Mouse (Mus musculus): ENCODE data around the gene Pcgf6. TPM values are rescaled to one million over a fixed set of nuclear protein-coding genes. Genes with fewer than 3 reads are reported as not detected.
A peak's percentile ranks its signal among the peaks of the same experiment; 100 is the strongest.
"Not testable (repeated sequence)": the region's sequence is repeated elsewhere in the genome, so short reads cannot be mapped to it uniquely, and the experiment has no call there.

Gene Pcgf6
- polyA plus RNA-seq, 1 experiment from 2014 or later, result 31.0 TPM

DNA sequence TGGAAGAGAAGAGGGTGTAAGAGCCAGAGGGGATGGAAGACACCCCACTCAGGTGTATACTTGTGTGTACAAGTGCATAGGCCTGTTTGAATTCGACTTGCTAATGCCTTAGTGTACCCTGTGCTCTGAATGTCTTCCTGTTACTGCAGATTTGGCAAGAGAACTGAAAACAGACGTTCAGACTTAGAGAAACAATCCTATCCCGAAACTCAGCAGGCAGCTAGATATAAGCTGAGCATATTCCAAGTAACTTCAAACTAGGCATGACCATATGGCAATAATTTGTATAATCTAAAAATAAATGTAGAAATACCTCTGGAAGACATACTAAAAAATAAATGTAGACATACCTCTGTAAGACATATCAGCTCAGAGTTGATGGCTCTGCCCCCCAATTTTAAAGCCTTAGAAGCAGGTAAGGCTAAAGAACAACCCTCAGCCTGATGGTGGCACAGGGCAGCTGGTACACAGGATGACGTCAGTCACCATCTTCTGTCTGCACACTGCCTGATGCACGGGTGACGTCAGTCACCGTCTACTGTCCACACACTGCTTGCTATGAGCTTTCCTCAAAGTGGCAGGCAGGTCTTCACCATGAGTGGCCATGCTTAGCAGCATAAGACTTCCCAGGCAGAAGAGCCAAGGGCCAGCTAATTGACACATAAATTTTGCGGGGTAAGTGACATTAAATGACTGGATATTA, 52.4 kb downstream of the Pcgf6 start:
- no peak overlapping the region for H3K4me2 ChIP-seq (ENCODE audit: low read depth)
- WGBS, result 84% methylated on average over 8 of the region's 8 CpGs
- ATAC-seq (ENCODE audit: insufficient read depth, low FRiP score, low TSS enrichment) (no peak), DNase-seq (ENCODE audit: low spot score) (no peak)
- no peaks in the 10 kb centered on the region for H3K4me1 ChIP-seq (ENCODE audit: control insufficient read depth, insufficient read depth, low read length)
- H3K36me3 ChIP-seq (ENCODE audit: control insufficient read depth, insufficient read depth, low read length), result no peaks in the 10 kb centered on the region
- no peak overlapping the region for H3K9ac ChIP-seq (ENCODE audit: low read length)
- H3K4me3 ChIP-seq (ENCODE audit: low read depth, low read length), result no peak overlapping the region
- H3K9me3 ChIP-seq (ENCODE audit: control insufficient read depth, low read length), result no peaks in the 10 kb centered on the region
- no peaks in the 10 kb centered on the region for H3K27me3 ChIP-seq (ENCODE audit: control insufficient read depth, insufficient read depth, low read length)
- H3K27ac ChIP-seq (ENCODE audit: low read depth, low read length), result no peak overlapping the region

DNA sequence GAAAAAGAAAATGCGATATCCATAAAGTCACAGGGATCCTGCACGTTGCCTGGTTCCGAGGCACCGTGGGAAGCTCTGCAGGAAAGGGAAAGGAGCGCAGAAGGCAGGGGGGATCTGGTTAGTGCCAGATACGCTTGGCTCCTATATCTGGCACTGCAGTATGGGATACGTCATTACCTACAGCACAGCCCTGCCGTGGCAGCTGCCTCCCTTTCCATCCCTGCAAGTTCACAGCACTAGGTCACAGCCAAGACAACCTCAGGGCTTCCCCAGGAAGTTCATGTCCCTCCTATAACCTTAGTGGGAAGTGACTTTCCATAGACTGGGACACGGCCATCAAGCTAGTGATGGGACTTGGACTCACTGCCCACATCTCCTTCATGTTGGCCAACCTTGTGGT, 54.6 kb downstream of the Pcgf6 start:
- Histone ChIP-seq H3K9me3 (ENCODE audit: control insufficient read depth, low read length) (no peaks in the 10 kb centered on the region), H3K27me3 (ENCODE audit: control insufficient read depth, insufficient read depth, low read length) (no peaks in the 10 kb centered on the region), H3K27ac (ENCODE audit: low read depth, low read length) (no peak overlapping the region), H3K9ac (ENCODE audit: low read length) (no peak overlapping the region), H3K36me3 (ENCODE audit: control insufficient read depth, insufficient read depth, low read length) (no peaks in the 10 kb centered on the region), H3K4me1 (ENCODE audit: control insufficient read depth, insufficient read depth, low read length) (no peaks in the 10 kb centered on the region), H3K4me2 (ENCODE audit: low read depth) (no peak overlapping the region), H3K4me3 (ENCODE audit: low read depth, low read length) (no peak overlapping the region)
- DNase-seq (ENCODE audit: low spot score), result no peak
- 89% methylated on average over 9 of the region's 9 CpGs for WGBS
- no peak for ATAC-seq (ENCODE audit: insufficient read depth, low FRiP score, low TSS enrichment)

DNA sequence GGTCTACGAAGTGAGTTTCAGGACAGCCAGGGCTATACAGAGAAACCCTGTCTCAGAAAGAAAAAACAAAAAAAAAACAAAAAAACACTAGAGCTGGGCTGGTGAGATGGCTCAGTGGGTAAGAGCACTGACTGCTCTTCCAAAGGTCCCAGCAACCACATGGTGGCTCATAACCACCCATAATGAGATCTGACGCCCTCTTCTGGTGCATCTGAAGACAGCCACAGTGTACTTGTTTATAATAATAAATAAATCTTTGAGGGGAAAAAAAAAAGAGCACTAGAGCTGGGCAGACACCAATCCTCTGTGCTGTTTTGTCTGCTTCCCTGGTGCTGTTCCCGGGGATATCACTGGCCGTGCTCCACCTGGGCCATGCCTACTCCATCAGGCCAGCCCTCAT, 58.4 kb downstream of the Pcgf6 start:
- not testable (repeated sequence) for H3K4me1 ChIP-seq (ENCODE audit: control insufficient read depth, insufficient read depth, low read length); ATAC-seq (ENCODE audit: insufficient read depth, low FRiP score, low TSS enrichment); H3K4me2 ChIP-seq (ENCODE audit: low read depth); H3K9me3 ChIP-seq (ENCODE audit: control insufficient read depth, low read length); H3K27me3 ChIP-seq (ENCODE audit: control insufficient read depth, insufficient read depth, low read length); DNase-seq (ENCODE audit: low spot score); H3K9ac ChIP-seq (ENCODE audit: low read length); H3K4me3 ChIP-seq (ENCODE audit: low read depth, low read length); H3K36me3 ChIP-seq (ENCODE audit: control insufficient read depth, insufficient read depth, low read length); H3K27ac ChIP-seq (ENCODE audit: low read depth, low read length)
- 71% methylated on average over 4 of the region's 4 CpGs for WGBS

DNA sequence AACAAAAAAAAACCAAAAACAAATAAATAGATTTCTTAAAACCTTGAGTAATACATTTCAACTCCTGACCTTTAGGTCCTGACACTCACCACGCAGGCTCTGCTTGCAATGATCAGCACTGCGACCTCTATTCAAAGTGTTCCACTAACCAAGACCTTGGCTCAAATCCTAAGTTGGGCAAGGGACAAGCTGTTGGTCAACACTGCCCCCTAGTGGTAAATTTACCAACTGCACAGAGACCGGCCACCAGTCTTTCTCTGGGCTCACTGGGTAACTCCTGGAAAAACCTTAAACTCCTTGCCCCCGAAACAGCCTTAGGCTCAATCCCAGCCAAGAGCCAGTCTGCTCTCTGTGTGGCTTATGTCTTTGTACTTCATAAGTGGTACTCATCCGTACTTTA, 59.6 kb downstream of the Pcgf6 start:
- no peak for ATAC-seq (ENCODE audit: insufficient read depth, low FRiP score, low TSS enrichment)

DNA sequence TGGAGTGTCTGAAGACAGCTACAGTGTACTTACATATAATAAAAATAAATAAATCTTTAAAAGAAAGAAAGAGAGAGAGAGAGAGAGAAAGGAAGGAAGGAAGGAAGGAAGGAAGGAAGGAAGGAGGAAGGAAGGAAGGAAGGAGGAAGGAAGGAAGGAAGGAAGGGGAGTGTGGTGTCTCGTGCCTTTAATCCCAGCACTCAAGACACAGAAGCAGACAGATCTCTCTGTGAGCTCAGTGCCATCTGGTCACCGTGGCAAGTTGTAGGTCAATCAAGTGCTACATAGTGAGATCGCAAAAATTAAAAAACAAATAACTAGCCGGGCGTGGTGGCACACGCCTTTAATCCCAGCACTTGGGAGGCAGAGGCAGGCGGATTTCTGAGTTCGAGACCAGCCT, 60.1 kb downstream of the Pcgf6 start:
- H3K9me3 ChIP-seq (ENCODE audit: control insufficient read depth, low read length); H3K27ac ChIP-seq (ENCODE audit: low read depth, low read length); H3K27me3 ChIP-seq (ENCODE audit: control insufficient read depth, insufficient read depth, low read length); H3K4me3 ChIP-seq (ENCODE audit: low read depth, low read length); DNase-seq (ENCODE audit: low spot score); H3K36me3 ChIP-seq (ENCODE audit: control insufficient read depth, insufficient read depth, low read length); ATAC-seq (ENCODE audit: insufficient read depth, low FRiP score, low TSS enrichment); H3K4me1 ChIP-seq (ENCODE audit: control insufficient read depth, insufficient read depth, low read length); H3K4me2 ChIP-seq (ENCODE audit: low read depth); H3K9ac ChIP-seq (ENCODE audit: low read length): not testable (repeated sequence)
- WGBS, result 88% methylated on average over 8 of the region's 8 CpGs

More for the DNA sequence above, 59.6 kb downstream of the Pcgf6 start:
- H3K4me3 ChIP-seq (ENCODE audit: low read depth, low read length), result no peak overlapping the region
- H3K4me2 ChIP-seq (ENCODE audit: low read depth), result no peak overlapping the region
- peak; percentile 79 for DNase-seq (ENCODE audit: low spot score)
- H3K4me1 ChIP-seq (ENCODE audit: control insufficient read depth, insufficient read depth, low read length), result no peaks in the 10 kb centered on the region
- no peaks in the 10 kb centered on the region for H3K27me3 ChIP-seq (ENCODE audit: control insufficient read depth, insufficient read depth, low read length)
- no peaks in the 10 kb centered on the region for H3K36me3 ChIP-seq (ENCODE audit: control insufficient read depth, insufficient read depth, low read length)
- 21% methylated on average over 5 of the region's 5 CpGs for WGBS
- H3K9me3 ChIP-seq (ENCODE audit: control insufficient read depth, low read length), result no peaks in the 10 kb centered on the region
- H3K27ac ChIP-seq (ENCODE audit: low read depth, low read length), result no peak overlapping the region
- H3K9ac ChIP-seq (ENCODE audit: low read length), result no peak overlapping the region

DNA sequence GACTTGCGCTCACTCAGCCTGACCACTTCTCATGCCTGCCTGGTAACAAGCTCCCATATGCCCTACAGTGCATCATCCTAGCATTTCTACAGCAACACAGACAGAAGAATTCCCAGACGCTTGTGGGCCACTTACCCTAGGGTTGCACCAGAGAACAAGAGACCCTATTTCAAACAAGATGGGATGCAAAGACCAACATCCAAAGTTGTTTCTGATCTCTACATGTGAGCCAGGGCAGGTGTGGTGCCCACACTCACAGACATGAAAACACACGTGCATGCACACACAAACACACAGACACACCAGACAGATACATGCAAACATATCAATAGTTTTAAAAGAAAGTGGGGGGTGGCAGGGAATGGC, 60.6 kb downstream of the Pcgf6 start:
- WGBS, result 82% methylated on average over 3 of the region's 3 CpGs

DNA sequence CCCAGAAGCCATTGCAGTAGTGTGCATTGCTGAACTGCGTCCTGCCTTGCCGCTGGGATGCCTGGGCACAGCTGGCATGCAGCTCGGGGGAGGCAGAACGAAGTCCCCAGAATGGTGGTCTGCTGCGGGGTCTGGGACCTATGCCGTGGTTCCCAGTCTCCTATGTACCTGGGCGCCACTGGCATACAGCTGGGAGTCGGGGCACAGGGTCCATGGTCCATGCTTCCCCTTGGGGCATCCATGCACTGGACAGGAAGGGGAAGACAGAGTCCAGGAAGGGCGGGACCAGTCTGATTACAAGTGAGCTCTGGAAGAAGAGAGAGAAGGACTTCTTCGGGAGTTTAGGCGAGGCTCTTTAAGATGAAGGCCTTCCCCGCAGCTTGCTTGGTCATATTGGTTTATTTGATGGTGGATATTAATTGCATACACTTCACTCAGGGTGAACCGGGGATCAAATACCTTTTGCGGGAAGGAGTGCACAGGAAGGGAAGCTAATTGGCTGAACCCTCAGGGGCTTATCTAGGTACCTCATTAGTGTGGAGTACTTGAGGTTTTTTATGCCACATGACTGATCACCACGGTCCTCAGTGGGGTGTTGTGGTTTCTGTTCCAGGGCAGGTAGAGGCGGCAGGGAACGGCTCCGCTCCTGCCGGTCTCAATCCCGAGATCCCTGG, 61.1 kb downstream of the Pcgf6 start:
- DNase-seq (ENCODE audit: low spot score), result no peak
- no peaks in the 10 kb centered on the region for H3K4me1 ChIP-seq (ENCODE audit: control insufficient read depth, insufficient read depth, low read length)
- H3K27ac ChIP-seq (ENCODE audit: low read depth, low read length), result no peak overlapping the region
- WGBS, result 84% methylated on average over 20 of the region's 20 CpGs
- H3K4me2 ChIP-seq (ENCODE audit: low read depth), result no peak overlapping the region
- no peak for ATAC-seq (ENCODE audit: insufficient read depth, low FRiP score, low TSS enrichment)
- no peaks in the 10 kb centered on the region for H3K9me3 ChIP-seq (ENCODE audit: control insufficient read depth, low read length)
- no peak overlapping the region for H3K9ac ChIP-seq (ENCODE audit: low read length)
- no peaks in the 10 kb centered on the region for H3K27me3 ChIP-seq (ENCODE audit: control insufficient read depth, insufficient read depth, low read length)
- no peaks in the 10 kb centered on the region for H3K36me3 ChIP-seq (ENCODE audit: control insufficient read depth, insufficient read depth, low read length)
- no peak overlapping the region for H3K4me3 ChIP-seq (ENCODE audit: low read depth, low read length)

More for the DNA sequence above, 60.6 kb downstream of the Pcgf6 start:
- Histone ChIP-seq H3K9ac (ENCODE audit: low read length) (no peak overlapping the region), H3K27ac (ENCODE audit: low read depth, low read length) (no peak overlapping the region), H3K4me3 (ENCODE audit: low read depth, low read length) (no peak overlapping the region), H3K9me3 (ENCODE audit: control insufficient read depth, low read length) (no peaks in the 10 kb centered on the region), H3K27me3 (ENCODE audit: control insufficient read depth, insufficient read depth, low read length) (no peaks in the 10 kb centered on the region), H3K4me2 (ENCODE audit: low read depth) (no peak overlapping the region), H3K4me1 (ENCODE audit: control insufficient read depth, insufficient read depth, low read length) (no peaks in the 10 kb centered on the region), H3K36me3 (ENCODE audit: control insufficient read depth, insufficient read depth, low read length) (no peaks in the 10 kb centered on the region)
- DNase-seq (ENCODE audit: low spot score), result no peak
- no peak for ATAC-seq (ENCODE audit: insufficient read depth, low FRiP score, low TSS enrichment)

DNA sequence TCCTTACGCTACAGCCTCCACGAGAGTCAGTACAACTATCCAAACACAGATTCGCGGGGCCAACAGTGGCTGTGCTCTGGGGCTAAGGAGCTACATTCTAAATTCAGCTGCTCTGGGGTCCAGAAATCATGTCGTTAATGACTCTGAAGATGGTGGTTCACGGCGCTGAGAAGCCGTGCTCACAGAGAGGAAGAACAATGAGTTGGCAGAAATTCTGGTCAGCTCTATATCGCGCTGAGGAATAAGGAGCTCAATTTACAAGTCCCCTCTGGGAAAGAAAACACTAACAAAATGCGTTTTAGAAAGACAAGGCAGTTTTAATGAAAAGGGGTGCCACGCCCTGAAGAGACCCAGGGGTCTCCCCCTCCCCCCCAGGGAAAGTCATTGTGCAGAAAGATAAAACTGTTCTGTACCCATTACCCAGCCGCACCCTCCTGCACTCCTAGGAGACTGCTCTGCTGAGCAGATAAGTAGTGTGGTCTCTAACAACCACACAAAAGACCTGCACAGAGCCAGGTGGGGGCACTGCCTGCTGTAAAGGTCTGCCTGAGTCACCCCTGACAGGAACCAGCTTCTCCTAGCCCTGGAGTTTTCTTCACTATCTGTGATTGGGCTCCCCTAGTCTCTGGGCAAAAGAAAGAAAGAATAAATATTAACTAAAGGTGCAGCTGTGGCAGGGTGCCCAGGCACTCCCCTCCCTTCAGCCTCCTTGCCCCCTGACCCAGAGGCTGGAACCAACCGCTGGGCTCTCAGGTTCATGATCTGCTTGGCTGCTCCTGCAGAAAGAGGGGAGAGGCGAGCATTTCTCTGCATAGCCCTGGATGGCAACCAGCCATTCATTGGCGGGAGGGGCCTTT, 62.2 kb downstream of the Pcgf6 start:
- no peak overlapping the region for H3K4me2 ChIP-seq (ENCODE audit: low read depth)

More for the DNA sequence above, 62.2 kb downstream of the Pcgf6 start:
- ATAC-seq (ENCODE audit: insufficient read depth, low FRiP score, low TSS enrichment) (no peak), DNase-seq (ENCODE audit: low spot score) (no peak)
- Histone ChIP-seq H3K4me1 (ENCODE audit: control insufficient read depth, insufficient read depth, low read length) (0 out of 2 replicates have a peak, but pooled peaks cover 3% of the 10 kb centered on the region), H3K9ac (ENCODE audit: low read length) (no peak overlapping the region; the same call in 1 of the 2 replicates), H3K4me3 (ENCODE audit: low read depth, low read length) (no peak overlapping the region), H3K9me3 (ENCODE audit: control insufficient read depth, low read length) (no peaks in the 10 kb centered on the region), H3K27ac (ENCODE audit: low read depth, low read length) (no peak overlapping the region), H3K27me3 (ENCODE audit: control insufficient read depth, insufficient read depth, low read length) (no peaks in the 10 kb centered on the region), H3K36me3 (ENCODE audit: control insufficient read depth, insufficient read depth, low read length) (no peaks in the 10 kb centered on the region)
- 67% methylated on average over 16 of the region's 16 CpGs for WGBS
